Mouse (Mus musculus): ENCODE results near the gene Fgd1. TPM values are rescaled to one million over a fixed set of nuclear protein-coding genes. Genes with fewer than 3 reads are reported as not detected.
A peak's percentile ranks its signal among the peaks of the same experiment; 100 is the strongest.

Gene Fgd1
- 13.1 and 13.4 TPM in 2 replicates for polyA plus RNA-seq (2015; fragmentation: Nextera tagmentation; extraction: Ambion mirVana)

DNA sequence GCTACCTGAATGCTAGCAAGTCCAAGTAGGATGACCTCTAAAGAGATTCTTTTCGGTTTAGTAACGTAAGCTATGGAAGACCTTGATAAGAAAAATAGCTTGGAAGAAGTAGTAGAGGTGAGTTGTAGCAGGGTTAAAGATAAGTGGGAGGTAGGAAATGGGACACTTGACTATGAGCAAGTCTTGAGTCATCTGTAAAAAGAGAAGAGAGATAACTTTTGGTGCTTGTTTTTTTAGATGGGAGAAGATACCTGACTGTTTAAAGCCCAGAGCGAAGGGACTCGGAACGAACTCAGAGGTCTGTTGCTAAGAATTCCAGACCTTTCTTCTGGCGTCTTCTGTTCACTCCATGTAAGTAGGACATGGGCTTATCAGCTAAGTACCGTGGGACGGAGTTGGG lies at the start of gene Fgd1:
Gene Fgd1, plus strand, starts transcription at position 301 of the 400 bp plus-strand sequence.
- 92% methylated on average over 8 of the region's 8 CpGs for WGBS
- H3K9me3 ChIP-seq (replicated peaks; ENCODE audit: control insufficient read depth, low read length, poor library complexity, severe bottlenecking): no peaks in the 10 kb centered on the region
- no peak for ATAC-seq
- no peaks in the 10 kb centered on the region; the same call in 1 of the 2 replicates for H3K27me3 ChIP-seq (ENCODE audit: control insufficient read depth, insufficient read depth, low read depth, low read length)
- no peaks in the 10 kb centered on the region for H3K36me3 ChIP-seq (ENCODE audit: control insufficient read depth, insufficient read depth, low read length)
- peak within 1 kb of the TSS; percentile 79 for H3K4me2 ChIP-seq (ENCODE audit: low read length)
- peak within 1 kb of the TSS; percentile 93 for H3K27ac ChIP-seq (ENCODE audit: low read length)
- H3K9ac ChIP-seq (ENCODE audit: low read depth, low read length): peak within 1 kb of the TSS; percentile 89
- peaks cover 21% of the 10 kb centered on the region for H3K4me1 ChIP-seq (ENCODE audit: control insufficient read depth, insufficient read depth, low read length)
- H3K4me3 ChIP-seq (ENCODE audit: low read depth, low read length): peak within 1 kb of the TSS; percentile 65

DNA sequence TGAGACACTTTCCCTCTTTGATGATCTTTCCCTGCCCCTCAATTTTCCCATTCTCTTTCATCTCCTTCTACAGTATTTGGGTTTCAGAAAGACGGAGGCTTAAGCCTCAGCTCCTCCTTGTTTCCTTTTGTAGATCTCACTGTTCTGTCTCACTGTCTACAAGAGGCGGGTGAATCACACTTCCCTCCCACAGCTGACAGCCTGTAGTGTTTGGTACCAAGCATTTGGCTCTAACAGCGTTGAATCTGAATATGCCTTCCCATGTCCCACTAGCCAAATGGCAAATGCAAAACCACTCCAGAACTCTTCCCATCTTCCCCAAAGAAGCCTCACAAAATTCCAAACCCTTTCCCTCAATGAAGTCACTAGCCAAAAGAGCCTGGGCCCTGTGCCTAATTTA lies 49.2 kb upstream of the Fgd1 start:
- 91% methylated on average over 3 of the region's 3 CpGs for WGBS
- H3K9me3 ChIP-seq (replicated peaks; ENCODE audit: control insufficient read depth, low read length, poor library complexity, severe bottlenecking): no peaks in the 10 kb centered on the region
- no peak overlapping the region for H3K4me3 ChIP-seq (ENCODE audit: low read depth, low read length)
- H3K4me2 ChIP-seq (ENCODE audit: low read length): no peak overlapping the region
- H3K36me3 ChIP-seq (ENCODE audit: control insufficient read depth, insufficient read depth, low read length): peaks cover 16% of the 10 kb centered on the region; the same call in 1 of the 2 replicates
- H3K9ac ChIP-seq (ENCODE audit: low read depth, low read length): no peak overlapping the region
- no peaks in the 10 kb centered on the region for H3K27me3 ChIP-seq (ENCODE audit: control insufficient read depth, insufficient read depth, low read depth, low read length)
- no peaks in the 10 kb centered on the region for H3K4me1 ChIP-seq (ENCODE audit: control insufficient read depth, insufficient read depth, low read length)
- ATAC-seq: no peak
- H3K27ac ChIP-seq (ENCODE audit: low read length): no peak overlapping the region

DNA sequence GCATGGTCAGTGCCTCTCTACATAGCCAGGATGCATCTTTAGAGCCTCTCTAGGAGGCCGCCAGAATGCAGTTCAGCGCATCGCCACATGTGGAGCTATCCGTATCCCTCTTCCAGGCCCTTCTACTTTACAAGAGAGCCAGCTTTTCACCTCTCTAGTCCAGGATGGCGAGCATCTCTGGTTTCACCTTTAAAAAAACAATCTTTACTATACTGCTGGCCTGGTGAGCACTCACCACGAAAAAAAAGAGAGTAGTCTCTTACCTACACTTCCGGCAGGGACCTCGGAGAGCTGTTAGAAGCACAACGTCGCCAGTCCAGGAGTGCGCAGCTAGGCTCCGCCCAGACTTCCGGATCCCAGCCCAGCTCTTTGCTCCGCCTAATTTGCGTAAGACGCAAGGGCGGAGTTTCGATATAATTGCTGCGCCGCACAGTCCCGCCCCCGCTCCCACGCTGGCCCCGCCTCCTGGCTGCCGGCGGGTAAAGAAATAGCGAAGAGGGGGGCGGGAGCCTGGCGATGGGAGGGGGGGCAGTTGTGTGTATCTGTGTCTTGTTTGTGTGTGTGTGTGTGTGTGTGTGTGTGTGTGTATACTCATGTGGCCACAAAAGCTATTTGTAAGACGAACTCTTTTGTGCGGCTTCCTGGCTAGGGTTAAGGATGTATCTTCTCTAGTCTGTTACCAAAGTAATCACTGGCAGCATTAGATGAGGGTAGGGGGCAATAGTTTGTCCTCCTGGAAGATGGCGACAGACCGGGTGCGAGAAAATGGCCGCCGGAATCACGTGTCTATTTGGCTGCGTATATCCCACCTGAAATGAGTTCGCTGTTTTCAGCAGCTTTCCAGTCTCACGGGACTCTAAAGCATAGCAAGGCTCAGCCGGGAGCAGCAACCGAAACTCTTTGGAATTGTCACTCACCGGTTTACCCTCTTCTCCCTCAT lies 28.7 kb upstream of the Fgd1 start, which contains the start of gene Gnl3l:
Gene Gnl3l, minus strand, starts transcription at position 385 of the 940 bp plus-strand sequence.
- Histone ChIP-seq H3K27me3 (ENCODE audit: control insufficient read depth, insufficient read depth, low read depth, low read length) (no peaks in the 10 kb centered on the region), H3K27ac (ENCODE audit: low read length) (peak within 1 kb of the TSS; percentile 89), H3K4me2 (ENCODE audit: low read length) (peak within 1 kb of the TSS; percentile 59), H3K36me3 (ENCODE audit: control insufficient read depth, insufficient read depth, low read length) (no peaks in the 10 kb centered on the region), H3K4me1 (ENCODE audit: control insufficient read depth, insufficient read depth, low read length) (0 out of 2 replicates have a peak, but pooled peaks cover 4% of the 10 kb centered on the region), H3K9me3 (replicated peaks; ENCODE audit: control insufficient read depth, low read length, poor library complexity, severe bottlenecking) (no peaks in the 10 kb centered on the region), H3K9ac (ENCODE audit: low read depth, low read length) (peak within 1 kb of the TSS; percentile 52), H3K4me3 (ENCODE audit: low read depth, low read length) (peak within 1 kb of the TSS; percentile 48)
- WGBS: 21% methylated on average over 41 of the region's 43 CpGs
- peak; percentile 97 for ATAC-seq

DNA sequence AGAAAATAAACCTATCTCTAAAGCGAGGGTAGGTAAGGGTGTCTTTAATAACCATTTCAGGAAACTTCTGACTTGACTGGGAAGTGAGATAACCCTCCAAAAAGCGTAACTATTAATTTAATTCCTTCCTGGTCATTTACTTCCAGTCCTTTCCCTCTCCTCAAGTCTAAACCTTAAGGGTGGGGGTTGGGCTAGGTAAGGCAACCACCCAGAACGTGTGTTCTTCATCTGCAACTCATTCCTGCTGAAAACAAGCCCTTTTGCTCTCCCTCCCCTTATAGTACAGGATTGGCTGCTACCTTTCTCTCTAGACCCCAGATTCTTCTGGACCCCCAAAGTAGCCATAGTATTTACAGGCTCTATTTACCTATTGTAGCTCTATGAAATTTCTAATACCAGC lies 28.1 kb upstream of the Fgd1 start:
- no peaks in the 10 kb centered on the region for H3K27me3 ChIP-seq (ENCODE audit: control insufficient read depth, insufficient read depth, low read depth, low read length)
- H3K4me2 ChIP-seq (ENCODE audit: low read length): peak overlapping the region; percentile 54
- H3K9me3 ChIP-seq (replicated peaks; ENCODE audit: control insufficient read depth, low read length, poor library complexity, severe bottlenecking): no peaks in the 10 kb centered on the region
- no peak for ATAC-seq
- peak overlapping the region; percentile 48 for H3K4me3 ChIP-seq (ENCODE audit: low read depth, low read length)
- no peaks in the 10 kb centered on the region for H3K36me3 ChIP-seq (ENCODE audit: control insufficient read depth, insufficient read depth, low read length)
- 0 out of 2 replicates have a peak, but pooled peaks cover 4% of the 10 kb centered on the region for H3K4me1 ChIP-seq (ENCODE audit: control insufficient read depth, insufficient read depth, low read length)
- peak overlapping the region; percentile 52 for H3K9ac ChIP-seq (ENCODE audit: low read depth, low read length)
- WGBS: 7% methylated on average over 3 of the region's 3 CpGs
- peak overlapping the region; percentile 89 for H3K27ac ChIP-seq (ENCODE audit: low read length)

DNA sequence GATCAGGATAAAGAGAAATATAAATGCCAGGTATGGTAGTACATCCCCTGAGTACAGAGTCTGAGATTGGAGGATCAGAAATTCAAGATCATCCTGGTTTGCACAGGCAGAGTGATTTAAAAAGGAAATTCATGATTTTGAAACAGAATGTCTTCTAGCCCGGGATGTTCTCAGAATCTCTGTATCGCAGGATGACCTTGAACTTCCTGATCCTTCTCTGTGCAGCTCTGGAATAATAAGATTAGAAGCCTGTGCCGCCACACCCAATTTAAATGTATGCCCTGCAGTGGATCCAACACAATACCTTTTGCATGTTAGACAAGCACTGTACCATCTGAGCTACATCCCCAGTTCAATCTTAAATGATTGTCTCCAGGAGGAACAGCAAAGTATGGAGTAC lies 27.2 kb upstream of the Fgd1 start:
- WGBS: 59% methylated on average over 3 of the region's 3 CpGs
- Histone ChIP-seq H3K4me3 (ENCODE audit: low read depth, low read length) (peak overlapping the region; percentile 48), H3K4me2 (ENCODE audit: low read length) (peak overlapping the region; percentile 54), H3K27ac (ENCODE audit: low read length) (peak overlapping the region; percentile 89), H3K4me1 (ENCODE audit: control insufficient read depth, insufficient read depth, low read length) (0 out of 2 replicates have a peak, but pooled peaks cover 4% of the 10 kb centered on the region), H3K27me3 (ENCODE audit: control insufficient read depth, insufficient read depth, low read depth, low read length) (no peaks in the 10 kb centered on the region), H3K9ac (ENCODE audit: low read depth, low read length) (peak overlapping the region; percentile 44; the same call in 1 of the 2 replicates), H3K9me3 (replicated peaks; ENCODE audit: control insufficient read depth, low read length, poor library complexity, severe bottlenecking) (no peaks in the 10 kb centered on the region), H3K36me3 (ENCODE audit: control insufficient read depth, insufficient read depth, low read length) (no peaks in the 10 kb centered on the region)
- no peak for ATAC-seq

DNA sequence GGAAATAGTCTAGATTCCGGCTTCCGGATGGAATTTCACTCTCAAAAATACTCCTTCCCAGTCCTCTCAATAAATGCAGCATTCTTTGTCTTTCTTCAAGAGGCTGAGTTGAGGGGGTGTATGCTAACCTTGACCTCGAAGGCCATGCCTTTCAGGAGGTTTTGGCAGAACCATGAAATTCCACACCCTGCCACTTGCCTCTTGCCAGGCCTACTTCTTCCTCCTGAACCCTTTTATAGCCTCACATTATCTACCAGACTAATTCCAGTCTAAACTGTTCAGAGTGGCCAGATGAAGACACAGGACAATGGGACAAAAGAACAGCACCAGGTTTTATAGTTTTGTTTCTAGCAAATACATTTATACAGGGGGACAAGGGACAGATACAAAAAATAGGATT lies 14.6 kb upstream of the Fgd1 start:
- 77% methylated on average over 3 of the region's 3 CpGs for WGBS

DNA sequence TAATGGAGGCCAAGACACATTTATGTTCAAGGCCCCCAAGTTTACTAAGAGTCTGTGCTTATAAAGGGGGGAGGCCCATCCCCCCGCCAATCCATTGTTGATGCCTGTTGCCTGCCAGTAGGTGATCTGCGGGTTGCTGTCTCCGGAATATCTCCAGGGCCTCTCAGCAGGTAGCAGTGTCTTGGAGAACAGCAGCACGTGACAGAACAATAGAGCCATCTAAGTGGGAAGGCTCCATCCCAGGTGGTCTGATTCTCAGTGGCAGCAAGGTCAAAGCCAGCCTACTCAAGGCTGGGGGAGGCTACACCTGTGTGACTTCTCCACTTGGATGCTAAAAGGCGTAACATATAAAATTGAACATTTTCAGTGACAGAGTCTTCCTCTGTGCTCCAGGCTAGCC lies 4.7 kb upstream of the Fgd1 start:
- no peak overlapping the region for H3K27ac ChIP-seq (ENCODE audit: low read length)
- H3K36me3 ChIP-seq (ENCODE audit: control insufficient read depth, insufficient read depth, low read length): no peaks in the 10 kb centered on the region
- 41% methylated on average over 5 of the region's 5 CpGs for WGBS
- no peak overlapping the region for H3K4me2 ChIP-seq (ENCODE audit: low read length)
- H3K4me1 ChIP-seq (ENCODE audit: control insufficient read depth, insufficient read depth, low read length): no peaks in the 10 kb centered on the region
- no peaks in the 10 kb centered on the region for H3K9me3 ChIP-seq (replicated peaks; ENCODE audit: control insufficient read depth, low read length, poor library complexity, severe bottlenecking)
- ATAC-seq: no peak
- H3K27me3 ChIP-seq (ENCODE audit: control insufficient read depth, insufficient read depth, low read depth, low read length): no peaks in the 10 kb centered on the region
- H3K4me3 ChIP-seq (ENCODE audit: low read depth, low read length): no peak overlapping the region
- H3K9ac ChIP-seq (ENCODE audit: low read depth, low read length): no peak overlapping the region

More for the DNA sequence above, 14.6 kb upstream of the Fgd1 start:
- no peak overlapping the region for H3K27ac ChIP-seq (ENCODE audit: low read length)
- ATAC-seq: no peak
- no peaks in the 10 kb centered on the region for H3K4me1 ChIP-seq (ENCODE audit: control insufficient read depth, insufficient read depth, low read length)
- H3K9me3 ChIP-seq (replicated peaks; ENCODE audit: control insufficient read depth, low read length, poor library complexity, severe bottlenecking): no peaks in the 10 kb centered on the region
- H3K27me3 ChIP-seq (ENCODE audit: control insufficient read depth, insufficient read depth, low read depth, low read length): no peaks in the 10 kb centered on the region
- no peak overlapping the region for H3K4me3 ChIP-seq (ENCODE audit: low read depth, low read length)
- H3K9ac ChIP-seq (ENCODE audit: low read depth, low read length): no peak overlapping the region
- no peaks in the 10 kb centered on the region for H3K36me3 ChIP-seq (ENCODE audit: control insufficient read depth, insufficient read depth, low read length)
- H3K4me2 ChIP-seq (ENCODE audit: low read length): no peak overlapping the region

DNA sequence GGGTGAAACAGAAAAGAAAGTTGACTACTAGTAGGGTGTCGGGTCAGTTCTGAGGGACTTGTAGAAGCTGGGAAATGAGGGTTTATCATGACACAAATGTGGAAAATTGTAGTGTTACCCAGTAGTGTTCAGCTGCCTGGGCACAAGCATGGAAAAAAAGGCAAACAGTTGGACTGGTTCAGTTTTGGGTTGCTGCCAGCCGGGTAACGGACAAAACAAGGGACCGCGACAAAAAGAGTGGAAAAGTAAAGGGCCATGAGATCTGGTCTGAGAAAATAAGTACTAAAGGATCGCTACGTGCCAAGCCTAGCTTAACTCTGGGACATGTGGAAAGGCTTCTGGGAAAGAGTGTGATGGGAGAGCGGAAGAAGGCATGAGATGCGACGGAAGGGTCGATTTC lies 371 bp downstream of the Fgd1 start:
- H3K4me3 ChIP-seq (ENCODE audit: low read depth, low read length): peak overlapping the region; percentile 65
- no peaks in the 10 kb centered on the region for H3K9me3 ChIP-seq (replicated peaks; ENCODE audit: control insufficient read depth, low read length, poor library complexity, severe bottlenecking)
- no peaks in the 10 kb centered on the region for H3K36me3 ChIP-seq (ENCODE audit: control insufficient read depth, insufficient read depth, low read length)
- 51% methylated on average over 11 of the region's 11 CpGs for WGBS
- no peak for ATAC-seq
- H3K27ac ChIP-seq (ENCODE audit: low read length): peak overlapping the region; percentile 93
- H3K27me3 ChIP-seq (ENCODE audit: control insufficient read depth, insufficient read depth, low read depth, low read length): no peaks in the 10 kb centered on the region; the same call in 1 of the 2 replicates
- peak overlapping the region; percentile 79 for H3K4me2 ChIP-seq (ENCODE audit: low read length)
- H3K9ac ChIP-seq (ENCODE audit: low read depth, low read length): peak overlapping the region; percentile 89
- peaks cover 21% of the 10 kb centered on the region for H3K4me1 ChIP-seq (ENCODE audit: control insufficient read depth, insufficient read depth, low read length)
